Mouse (Mus musculus): ENCODE results near the gene Trarg1.

Trarg1 gene

GRCm38 (mm10) chr11:76672561-76673384 lies 6.8 kb upstream of the Trarg1 start:
- WGBS = 4% methylated on average over 64 of the region's 64 CpGs

GRCm38 (mm10) chr11:76674199-76674598 lies 5.4 kb upstream of the Trarg1 start:
- WGBS = 44% methylated on average over 8 of the region's 8 CpGs

GRCm38 (mm10) chr11:76674704-76675103 lies 4.9 kb upstream of the Trarg1 start:
- 48% methylated on average over 4 of the region's 4 CpGs for WGBS

GRCm38 (mm10) chr11:76685604-76686003 lies 6.0 kb downstream of the Trarg1 start:
- WGBS = 67% methylated on average over 2 of the region's 2 CpGs

GRCm38 (mm10) chr11:76692096-76692495 lies 12.5 kb downstream of the Trarg1 start:
- WGBS = 85% methylated on average over 3 of the region's 3 CpGs

GRCm38 (mm10) chr11:76695810-76696209 lies 16.2 kb downstream of the Trarg1 start:
- 49% methylated on average over 6 of the region's 6 CpGs for WGBS

- WGBS = 54% methylated on average over 6 of the region's 9 CpGs
These were observed 20.0 kb downstream of the Trarg1 start for GRCm38 (mm10) chr11:76699626-76700025.

- 92% methylated on average over 3 of the region's 3 CpGs for WGBS
These were observed 28.0 kb downstream of the Trarg1 start for GRCm38 (mm10) chr11:76707656-76708055.

GRCm38 (mm10) chr11:76708066-76708465 lies 28.5 kb downstream of the Trarg1 start:
- 94% methylated on average over 1 of the region's 1 CpGs for WGBS

GRCm38 (mm10) chr11:76708881-76709280 lies 29.3 kb downstream of the Trarg1 start:
- WGBS = 89% methylated on average over 1 of the region's 1 CpGs

- 34% methylated on average over 15 of the region's 17 CpGs for WGBS
These were observed 30.2 kb downstream of the Trarg1 start for GRCm38 (mm10) chr11:76709625-76710452.

GRCm38 (mm10) chr11:76717000-76717399 lies 37.4 kb downstream of the Trarg1 start:
- WGBS = 70% methylated on average over 4 of the region's 4 CpGs

- 86% methylated on average over 8 of the region's 8 CpGs for WGBS
These were observed 44.3 kb downstream of the Trarg1 start for GRCm38 (mm10) chr11:76723911-76724310.

GRCm38 (mm10) chr11:76728093-76728492 lies 48.5 kb downstream of the Trarg1 start:
- 87% methylated on average over 11 of the region's 11 CpGs for WGBS

- 85% methylated on average over 3 of the region's 3 CpGs for WGBS
These were observed 51.0 kb downstream of the Trarg1 start for GRCm38 (mm10) chr11:76730650-76731049.

GRCm38 (mm10) chr11:76734560-76734959 lies 55.0 kb downstream of the Trarg1 start:
- 63% methylated on average over 3 of the region's 3 CpGs for WGBS

GRCm38 (mm10) chr11:76735753-76736324 lies 56.2 kb downstream of the Trarg1 start:
- WGBS = 66% methylated on average over 4 of the region's 4 CpGs

- 80% methylated on average over 6 of the region's 6 CpGs for WGBS
These were observed 59.5 kb downstream of the Trarg1 start for GRCm38 (mm10) chr11:76739125-76739524.

- WGBS = 93% methylated on average over 7 of the region's 7 CpGs
These were observed 62.9 kb downstream of the Trarg1 start for GRCm38 (mm10) chr11:76742511-76742910.

- WGBS = 27% methylated on average over 7 of the region's 7 CpGs
These were observed 64.9 kb downstream of the Trarg1 start for GRCm38 (mm10) chr11:76744550-76744949.

- 100% methylated on average over 1 of the region's 1 CpGs for WGBS
These were observed 66.3 kb downstream of the Trarg1 start for GRCm38 (mm10) chr11:76745921-76746320.
